Mouse (Mus musculus): ENCODE data around the gene Rhov.

The Rhov gene

DNA sequence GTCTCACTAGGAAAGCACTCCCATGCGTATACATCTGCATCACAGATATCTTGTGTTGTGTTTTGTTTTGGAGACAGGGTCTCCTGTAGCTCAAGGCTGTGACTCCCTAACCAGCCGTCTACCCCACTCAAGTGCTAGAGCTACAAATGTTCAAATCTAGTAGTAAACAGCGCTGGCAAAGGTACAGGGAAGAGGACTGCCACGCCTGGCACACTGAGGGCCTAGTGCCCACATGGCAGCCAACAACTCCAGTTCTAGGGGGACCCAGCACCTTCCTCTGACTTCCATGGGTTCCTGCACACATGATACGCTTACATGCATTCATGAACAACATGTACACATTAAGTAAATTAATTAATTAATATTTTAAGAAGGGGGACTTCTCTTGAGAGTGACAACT, 21.2 kb upstream of the Rhov start:
- DNase-seq (ENCODE audit: low read depth, low spot score), result no peak

DNA sequence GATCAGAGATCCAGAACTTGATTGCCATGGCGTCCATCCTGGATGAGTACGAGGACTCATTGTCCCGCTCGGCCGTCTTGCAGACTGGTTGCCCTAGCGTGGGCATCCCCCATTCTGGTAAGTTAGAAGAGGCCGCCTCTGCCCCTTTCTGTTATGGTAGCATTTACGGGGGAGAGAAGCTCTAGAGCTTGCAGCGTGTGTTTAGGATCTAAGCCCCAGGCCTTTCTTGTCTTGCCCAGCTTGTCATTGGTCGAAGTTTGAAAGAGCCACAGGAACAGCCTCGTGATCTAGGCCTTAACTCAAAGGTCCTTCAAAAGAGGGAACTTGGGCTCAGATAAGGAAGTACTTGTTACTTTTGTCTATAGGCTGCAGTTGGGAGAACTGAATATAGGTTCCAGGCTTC, 17.9 kb upstream of the Rhov start:
- DNase-seq (ENCODE audit: low read depth, low spot score), result peak; percentile 58

DNA sequence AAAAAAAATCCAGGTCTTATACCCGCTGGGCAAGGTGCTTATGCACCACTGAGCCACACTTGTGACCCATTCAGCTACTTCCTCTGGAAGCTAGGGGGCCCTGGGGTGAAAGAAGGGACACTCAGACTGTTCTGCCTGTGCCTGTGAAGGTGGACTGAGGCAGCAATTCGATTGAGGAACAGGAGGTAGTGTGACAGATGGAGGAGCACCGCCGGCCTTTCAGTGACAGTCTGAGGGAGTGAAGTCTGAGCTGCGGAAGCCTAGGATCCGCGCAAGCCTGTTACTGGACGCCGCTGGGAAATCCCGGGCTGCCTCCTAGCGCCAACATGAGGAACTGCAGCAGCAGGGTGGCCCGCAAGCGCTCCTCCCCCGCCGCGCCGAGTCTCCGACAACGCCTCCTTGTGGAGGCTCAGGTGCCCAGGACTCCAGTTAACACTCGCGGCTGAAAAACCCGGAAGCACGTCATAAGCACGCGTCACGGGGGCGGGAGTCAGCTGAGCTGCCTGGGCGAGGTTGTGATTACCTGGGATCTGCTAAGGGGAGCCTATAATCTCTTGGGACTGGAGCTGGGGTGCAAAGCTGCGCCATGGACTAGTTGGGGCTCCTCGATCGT, 17.3 kb upstream of the Rhov start, which contains the start of gene Vps18:
Gene Vps18, plus strand, starts transcription at position 471 of the 613 bp plus-strand sequence.
- peak; percentile 98 for DNase-seq (ENCODE audit: low read depth, low spot score)

DNA sequence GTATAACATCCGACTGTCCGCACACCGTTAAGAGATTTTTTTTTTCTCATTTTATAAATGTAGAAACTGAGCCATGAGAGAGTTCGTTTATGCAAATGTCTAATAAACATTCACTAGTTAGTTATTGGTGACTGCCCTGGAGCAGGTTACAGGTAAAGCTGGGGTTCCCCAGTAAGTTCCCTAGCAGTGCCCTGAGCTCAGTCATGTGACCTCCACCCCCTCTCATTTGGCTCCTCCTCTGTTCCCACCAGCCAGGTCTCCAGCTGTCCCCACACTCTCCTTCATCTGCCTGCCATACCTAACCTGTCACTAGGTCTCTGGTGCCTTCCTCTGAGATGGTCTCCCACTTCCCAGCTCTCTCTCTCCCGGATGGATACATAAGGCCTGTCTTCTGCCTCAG, 16.3 kb upstream of the Rhov start:
- DNase-seq (ENCODE audit: low read depth, low spot score), result peak; percentile 23

DNA sequence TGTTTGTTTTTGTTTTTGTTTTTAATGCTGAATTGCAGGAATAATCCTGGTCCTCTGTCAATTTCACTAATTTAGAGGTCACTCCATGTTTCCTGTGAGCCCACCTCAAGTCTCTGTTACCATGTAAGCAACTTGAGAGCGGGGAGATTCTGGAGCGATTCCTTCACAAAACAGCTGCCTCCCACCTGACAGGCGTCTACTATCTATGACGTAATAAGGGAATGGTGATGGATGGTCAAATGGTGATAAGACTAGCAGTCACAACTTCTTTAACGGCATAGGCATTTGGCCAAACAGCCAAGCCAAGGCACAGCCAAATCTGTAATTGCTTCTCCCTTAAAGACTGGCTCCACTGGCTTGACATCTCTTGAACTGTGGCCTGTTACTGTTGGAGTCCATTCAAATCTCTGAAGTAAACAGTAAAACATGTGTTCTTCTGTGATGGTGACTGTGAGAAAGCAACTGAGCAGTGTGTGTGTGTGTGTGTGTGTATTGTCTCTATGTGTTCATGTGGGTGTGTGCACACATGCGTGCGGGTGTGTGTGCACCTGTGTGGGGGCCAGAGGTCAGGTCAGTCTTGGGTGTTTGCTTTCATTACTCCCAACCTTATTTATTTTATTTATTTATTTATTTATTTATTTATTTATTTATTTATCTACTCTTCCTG, 11.0 kb upstream of the Rhov start:
- no peak for DNase-seq (ENCODE audit: low read depth, low spot score)

DNA sequence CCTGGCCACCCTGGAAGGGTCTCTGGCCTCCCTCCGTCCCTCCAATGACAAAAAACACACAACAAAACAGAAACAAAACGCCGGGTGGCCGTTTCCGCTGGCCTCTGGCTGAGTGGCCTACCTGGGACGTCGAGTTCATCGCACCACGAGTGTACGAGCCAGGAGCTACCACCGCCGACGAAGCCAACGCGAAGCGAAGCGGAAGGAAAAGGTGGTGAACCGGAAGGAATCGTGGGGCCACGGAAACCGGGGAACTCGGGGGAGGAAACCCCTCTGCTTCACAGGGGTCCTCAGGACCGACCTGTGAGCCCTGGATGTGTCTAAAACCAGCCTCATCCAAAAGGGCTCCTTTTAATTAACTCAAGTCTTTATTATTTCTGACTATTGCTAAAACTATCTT, 6.7 kb upstream of the Rhov start:
- DNase-seq (ENCODE audit: low read depth, low spot score), result no peak

DNA sequence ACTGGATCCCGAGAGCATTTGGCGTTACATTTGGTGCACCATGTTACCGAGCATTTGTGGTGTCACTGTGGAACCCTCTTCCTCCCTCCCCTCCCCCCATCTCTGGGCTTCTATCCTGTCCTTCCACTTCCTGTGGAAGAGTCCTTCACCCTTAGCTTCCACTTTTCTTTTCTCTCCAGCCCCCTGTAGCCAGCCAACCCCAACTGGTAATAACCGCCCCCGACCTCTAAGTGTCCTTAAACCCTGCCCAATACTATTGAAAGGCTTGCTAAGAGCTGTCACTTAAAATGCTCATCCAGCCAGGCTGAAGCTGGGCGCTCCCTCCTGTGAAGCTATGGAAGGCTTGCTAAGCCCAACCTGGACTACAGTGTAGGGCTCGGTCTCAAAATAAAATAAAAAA, 5.9 kb upstream of the Rhov start:
- DNase-seq (ENCODE audit: low read depth, low spot score), result no peak

DNA sequence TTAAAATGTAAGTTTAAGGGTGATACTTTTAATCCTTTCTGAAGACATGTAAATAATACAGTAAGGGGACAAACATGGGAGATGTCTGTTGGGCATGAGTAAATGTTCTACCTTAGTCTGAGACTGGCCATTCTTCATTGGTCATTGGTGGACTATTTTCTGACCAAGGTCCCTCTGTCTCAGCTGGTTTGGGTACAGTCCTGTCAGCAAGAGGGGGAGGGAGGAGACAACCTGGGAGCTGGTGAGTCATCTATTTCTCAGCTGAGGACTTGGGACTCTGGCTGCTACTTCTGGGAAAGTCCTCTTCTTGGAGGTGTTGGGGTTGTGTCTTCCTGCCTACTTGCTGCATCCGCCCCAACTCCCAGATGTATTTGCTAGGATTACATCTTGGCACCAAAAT, 3.1 kb upstream of the Rhov start:
- DNase-seq (ENCODE audit: low read depth, low spot score), result no peak

DNA sequence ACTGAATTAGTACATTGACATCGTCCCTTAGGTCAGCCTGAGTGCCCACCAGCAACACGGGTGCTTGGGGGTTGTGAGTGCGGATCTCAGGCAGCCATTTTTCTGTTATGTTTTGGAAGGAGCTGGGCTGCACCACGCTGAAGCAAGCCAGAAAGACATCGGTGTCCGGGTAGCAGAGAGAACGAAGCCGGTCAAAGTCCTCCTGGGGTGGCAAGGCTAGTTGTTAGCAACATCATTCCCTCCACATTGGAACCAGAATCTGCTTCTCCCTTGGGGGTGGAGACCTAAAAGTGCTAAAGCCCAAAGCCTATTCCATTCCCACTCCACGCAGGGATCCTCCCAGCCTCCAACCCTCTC, 808 bp downstream of the Rhov start:
- no peak for DNase-seq (ENCODE audit: low read depth, low spot score)

DNA sequence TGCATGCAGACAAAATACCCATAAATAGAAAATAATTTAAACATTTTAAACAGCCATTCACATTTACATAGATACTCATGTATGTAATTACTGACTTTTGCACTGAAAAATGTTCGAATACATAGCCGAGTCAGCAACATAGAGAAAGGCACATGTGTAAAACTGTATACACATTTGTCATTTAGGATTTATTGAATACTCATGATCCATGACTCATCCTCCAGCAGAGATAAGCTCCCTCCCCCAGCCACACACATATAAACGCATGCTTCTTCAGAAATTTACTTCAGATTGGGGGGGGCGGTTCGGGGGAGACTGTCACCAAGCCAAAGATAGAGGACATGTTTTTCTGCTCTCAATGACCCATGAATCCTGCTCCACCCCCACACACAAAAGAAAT, 7.3 kb downstream of the Rhov start:
- DNase-seq (ENCODE audit: low read depth, low spot score), result no peak

DNA sequence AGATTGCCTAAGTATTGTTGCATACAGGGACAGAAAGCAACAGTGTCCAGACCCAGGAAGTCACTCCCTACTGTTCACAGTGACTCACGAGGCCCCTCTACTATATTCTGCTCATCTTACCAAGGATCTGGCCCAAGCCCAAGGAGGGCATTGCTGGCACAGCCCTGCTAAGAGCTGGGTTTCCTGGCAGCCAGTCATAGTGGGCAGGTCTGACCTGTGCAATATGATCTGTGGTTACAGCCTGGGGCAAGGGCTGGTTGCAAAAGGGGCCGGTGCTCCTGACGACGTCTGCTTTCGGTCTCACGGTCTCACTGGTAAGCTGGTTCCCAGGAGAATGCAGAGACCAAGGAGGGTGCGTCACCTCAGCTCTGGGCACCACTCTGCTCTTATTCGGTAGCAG, 8.1 kb downstream of the Rhov start:
- DNase-seq (ENCODE audit: low read depth, low spot score), result no peak

DNA sequence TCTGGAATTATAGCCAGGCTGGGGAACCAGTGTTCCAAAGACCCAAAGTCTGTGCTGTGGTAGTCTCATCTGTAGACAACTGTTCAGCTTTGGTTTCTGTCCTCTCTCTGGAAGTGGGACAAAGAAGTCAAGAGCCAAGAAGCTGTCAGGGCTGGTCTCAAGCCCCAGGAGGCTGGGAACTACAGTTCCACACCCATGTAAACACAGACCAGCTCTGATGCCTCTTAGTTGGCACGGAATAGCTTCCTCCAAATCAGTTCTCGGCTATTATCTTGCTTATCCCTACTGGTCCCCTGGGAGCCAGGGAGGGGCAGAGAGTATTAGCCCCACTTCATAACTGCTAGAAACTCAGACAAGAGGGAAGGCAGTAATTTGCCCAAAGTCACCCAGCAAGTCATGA, 9.7 kb downstream of the Rhov start:
- DNase-seq (ENCODE audit: low read depth, low spot score), result no peak

DNA sequence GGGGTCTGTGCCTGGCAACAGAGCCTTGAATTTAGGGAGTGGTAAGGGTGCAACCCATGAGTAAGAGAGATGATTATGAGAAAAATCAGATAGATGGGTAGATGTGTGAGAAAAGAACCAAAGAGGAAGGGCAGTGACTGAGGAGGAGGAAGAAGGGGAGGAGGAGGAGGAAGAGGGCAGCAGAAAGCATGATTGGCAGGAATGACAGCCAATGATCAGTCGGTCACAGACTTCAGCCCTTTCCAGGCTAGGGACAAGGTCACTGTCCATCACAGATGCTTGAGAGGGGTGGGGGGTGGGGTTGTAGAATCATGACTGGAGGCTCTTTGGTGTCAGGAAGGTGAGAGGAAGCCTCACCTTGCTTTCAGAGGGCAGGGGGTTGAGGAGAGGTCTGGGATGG, 10.6 kb downstream of the Rhov start:
- peak; percentile 34 for DNase-seq (ENCODE audit: low read depth, low spot score)

DNA sequence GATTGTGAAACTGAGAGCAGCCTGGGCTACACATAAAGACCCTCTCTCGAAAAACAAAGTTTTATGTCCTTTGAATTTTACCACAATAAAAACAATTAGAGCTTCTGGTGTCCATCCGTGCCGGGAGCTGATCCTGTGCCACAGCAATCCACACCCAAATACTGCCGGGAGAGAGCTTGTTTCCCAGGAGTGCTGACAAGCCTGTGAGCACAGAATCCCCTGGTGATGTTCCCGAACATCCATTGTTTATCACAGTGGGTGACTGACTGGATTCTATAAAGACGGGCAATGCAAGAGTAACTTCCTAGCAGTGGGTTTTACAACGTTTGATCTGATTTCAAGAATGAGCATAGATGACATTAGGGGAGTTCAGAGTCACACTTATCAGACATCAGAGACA, 16.1 kb downstream of the Rhov start:
- DNase-seq (ENCODE audit: low read depth, low spot score), result no peak

DNA sequence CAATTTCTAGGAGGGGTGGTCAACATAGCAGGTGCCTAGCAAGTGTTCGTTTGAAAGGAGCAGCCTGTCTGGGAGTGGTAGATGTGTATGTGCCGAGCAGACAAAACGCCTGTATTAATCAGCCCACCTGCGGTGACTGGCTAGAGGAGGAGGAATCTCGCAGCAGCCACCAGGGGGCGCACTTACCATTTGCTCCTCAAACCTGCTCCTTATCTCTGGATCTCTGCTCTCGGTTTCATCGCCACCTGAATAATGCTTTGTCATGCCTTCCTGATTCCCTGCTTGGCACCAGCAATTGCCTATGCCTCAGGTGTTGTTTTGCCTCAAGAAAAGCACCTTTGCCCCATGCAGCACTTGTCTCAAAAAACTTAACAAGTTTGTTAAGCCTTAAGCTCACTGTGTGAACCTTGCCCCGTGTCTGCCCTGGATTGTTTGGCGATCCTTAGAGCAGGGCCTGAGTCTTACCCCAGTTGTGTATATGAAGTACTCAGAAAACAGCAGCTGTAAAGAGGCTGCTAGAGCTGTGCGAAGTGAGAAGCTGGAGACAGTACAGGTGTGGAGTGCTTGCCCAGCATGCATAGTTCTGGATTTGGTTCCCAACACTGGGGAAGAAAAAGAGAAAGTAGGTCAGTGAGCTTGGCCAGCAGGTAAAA, 20.1 kb downstream of the Rhov start:
- DNase-seq (ENCODE audit: low read depth, low spot score), result peak; percentile 84

DNA sequence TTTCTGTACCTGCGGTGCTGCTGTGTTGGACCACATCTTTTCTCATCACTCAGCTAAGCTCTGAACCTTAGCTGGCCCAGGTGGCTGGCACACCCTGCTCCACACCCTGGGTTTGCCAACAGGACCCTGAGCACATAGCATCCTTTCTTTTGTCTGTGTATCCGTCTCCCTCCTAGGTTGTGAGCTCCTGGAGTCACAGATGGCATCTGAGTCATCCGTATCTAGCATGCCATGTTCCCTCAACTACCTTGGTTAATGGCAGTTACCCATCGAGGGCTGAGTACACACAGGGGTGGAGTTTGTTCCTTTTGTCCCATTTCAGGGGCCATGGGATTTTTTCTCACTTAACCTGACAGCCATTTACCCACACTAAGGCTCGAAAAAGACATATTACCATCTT, 20.7 kb downstream of the Rhov start:
- DNase-seq (ENCODE audit: low read depth, low spot score), result no peak

DNA sequence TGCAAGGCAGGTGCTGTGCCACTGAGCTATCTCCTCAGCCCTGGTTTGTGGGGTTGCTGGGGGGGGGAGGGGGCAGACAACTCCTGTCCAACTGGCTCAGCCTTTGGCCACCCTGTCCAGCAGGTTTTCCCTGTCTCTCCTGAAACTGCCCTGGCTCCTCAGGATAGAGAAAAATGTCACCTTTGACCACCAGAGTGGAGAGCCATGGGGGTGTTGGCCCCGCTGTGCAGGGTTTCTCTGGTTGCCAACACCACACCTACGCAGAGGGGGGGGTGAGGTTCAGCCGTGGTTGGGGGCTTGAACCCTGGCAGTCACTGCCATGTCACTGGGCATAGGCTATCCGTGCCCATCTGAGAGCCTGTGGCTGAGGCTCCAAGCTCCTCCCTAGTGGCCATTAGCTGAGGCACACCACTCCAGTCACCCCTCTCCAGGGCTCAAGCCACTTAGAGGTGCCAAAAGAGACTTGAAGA, 21.4 kb downstream of the Rhov start:
- peak; percentile 47 for DNase-seq (ENCODE audit: low read depth, low spot score)

DNA sequence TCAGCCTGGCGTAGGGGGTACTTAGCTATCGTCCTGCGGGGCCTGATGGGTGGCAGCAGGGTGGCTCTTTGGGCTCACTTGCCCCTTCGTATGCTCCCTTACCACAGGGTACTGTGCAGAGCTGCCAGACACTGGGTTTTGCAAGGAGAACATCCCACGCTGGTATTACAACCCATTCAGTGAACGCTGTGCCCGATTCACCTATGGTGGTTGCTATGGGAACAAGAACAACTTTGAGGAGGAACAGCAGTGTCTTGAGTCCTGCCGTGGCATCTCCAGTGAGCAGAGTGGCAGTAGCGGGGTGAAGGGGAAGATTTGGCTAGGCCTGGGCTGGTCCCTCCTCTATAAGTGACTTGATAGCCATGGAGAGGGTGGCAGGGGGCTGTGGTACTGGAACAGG, 23.2 kb downstream of the Rhov start:
- no peak for DNase-seq (ENCODE audit: low read depth, low spot score)

DNA sequence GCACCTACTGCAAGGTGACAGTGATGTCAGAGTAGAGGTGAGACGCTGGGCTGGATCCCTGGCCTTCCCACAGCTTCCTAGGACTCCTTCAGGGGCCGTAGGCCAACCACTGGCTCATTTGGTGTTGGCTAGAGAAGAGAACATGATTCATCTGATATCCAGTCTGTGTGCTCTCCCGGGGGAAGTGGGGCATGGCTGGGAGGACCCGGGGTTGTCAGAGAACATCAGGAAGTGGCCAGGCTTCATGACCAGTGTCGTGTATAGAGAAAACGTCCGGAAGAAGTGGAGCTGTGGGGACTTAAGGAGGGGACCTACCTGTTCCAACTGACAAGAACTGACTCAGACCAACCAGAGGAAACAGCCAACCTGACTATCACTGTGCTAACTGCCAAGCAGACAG, 25.8 kb downstream of the Rhov start:
- no peak for DNase-seq (ENCODE audit: low read depth, low spot score)

DNA sequence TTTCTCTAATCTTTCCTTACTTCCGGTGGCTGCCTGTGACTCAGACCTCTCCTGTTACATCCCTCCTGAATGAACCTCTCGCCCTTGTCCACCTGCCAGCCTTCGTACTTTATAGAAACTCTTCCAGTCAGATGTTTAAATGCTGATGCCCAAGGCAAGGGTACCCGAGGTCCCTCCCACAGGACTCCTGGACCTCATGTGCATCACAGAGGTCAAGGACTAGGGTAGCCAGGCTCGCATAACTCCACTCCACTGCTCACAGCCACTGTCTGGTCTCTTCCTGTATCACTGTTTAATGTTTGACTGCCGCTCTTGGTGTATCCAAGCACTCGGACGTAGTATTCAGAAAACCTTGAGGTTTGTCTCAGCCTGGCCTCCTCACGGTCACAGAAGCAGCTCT, 28.5 kb downstream of the Rhov start:
- no peak for DNase-seq (ENCODE audit: low read depth, low spot score)

DNA sequence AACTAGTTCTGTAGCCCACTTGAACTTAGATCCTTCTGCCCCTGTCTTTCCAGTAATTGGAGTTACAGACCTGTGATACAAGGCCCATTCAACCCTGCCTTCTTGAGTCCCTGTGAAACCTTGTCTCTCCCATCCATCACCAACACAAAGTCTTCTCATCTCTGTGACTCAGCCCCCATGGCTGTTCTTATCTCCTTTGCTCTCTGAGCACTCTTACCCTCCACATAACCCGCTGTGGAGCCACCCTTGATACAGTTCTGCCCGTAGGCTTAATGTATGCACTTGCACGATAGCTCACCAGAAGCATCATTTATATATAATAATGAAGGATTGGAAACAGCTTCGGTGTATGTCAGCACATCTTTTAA, 30.3 kb downstream of the Rhov start:
- DNase-seq (ENCODE audit: low read depth, low spot score), result no peak

DNA sequence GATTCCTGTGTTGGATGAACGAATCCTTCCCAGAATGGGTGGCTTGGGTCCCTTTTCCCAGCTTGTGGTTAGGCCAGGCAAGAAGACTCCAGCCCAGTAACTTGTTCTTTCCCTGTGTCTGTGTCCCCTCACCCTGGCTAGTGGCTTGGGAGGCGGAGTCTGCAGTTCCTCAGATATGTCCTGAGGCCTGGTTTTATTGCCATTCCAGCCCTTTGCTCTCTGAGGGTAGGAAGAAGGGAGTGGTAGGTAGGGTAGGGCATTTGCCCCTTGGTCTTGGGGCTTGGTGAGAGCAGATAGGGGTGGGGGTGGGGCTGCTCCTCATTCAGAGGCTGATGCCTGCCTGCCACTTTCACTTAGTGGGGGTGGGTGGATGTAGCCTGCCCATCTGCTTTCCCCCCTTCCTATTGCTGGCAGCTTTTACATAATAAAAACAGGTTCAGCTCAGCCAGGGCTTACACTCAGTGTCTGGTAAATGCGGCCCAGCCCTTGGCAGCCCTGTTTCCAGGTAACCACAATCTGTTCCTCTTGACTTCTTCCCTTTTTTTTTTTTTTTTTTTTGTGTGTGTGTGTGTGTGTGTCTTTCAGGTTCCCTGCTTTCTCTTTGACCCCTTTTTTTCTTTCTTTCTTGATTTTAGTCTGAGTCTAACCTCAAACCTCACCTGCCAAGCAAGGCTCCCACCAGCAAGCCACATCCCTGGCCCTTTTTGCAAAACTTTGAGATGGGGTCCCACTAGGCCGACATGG, 30.8 kb downstream of the Rhov start:
- DNase-seq (ENCODE audit: low read depth, low spot score), result peak; percentile 12

DNA sequence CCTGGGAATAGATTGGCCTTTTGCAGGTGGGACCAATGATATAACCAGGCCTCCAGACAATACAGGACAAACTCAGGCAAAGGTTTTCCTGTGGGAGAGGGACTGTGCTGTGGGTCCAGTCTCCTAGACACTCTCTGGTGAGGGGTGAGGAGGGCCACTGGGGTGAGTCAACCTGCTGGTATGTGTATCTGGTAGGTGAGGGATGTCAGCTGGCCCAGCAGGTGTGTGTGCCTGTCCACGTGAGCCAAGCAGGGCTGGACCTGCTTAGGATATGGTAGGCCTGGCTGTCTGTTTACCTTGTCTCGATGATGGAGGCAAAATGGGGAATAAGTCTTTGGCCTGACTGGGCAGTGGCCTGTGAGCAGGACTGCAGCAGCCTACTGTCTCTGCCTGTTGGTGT, 32.4 kb downstream of the Rhov start:
- DNase-seq (ENCODE audit: low read depth, low spot score), result no peak

All from A20 (cell line).